Mouse (Mus musculus): ENCODE measurements around the gene Stx8. TPM values are rescaled to one million over a fixed set of nuclear protein-coding genes. Genes with fewer than 3 reads are reported as not detected.

Stx8 gene
- polyA plus RNA-seq, 1 experiment from 2014 or later: 59.2 TPM

DNA sequence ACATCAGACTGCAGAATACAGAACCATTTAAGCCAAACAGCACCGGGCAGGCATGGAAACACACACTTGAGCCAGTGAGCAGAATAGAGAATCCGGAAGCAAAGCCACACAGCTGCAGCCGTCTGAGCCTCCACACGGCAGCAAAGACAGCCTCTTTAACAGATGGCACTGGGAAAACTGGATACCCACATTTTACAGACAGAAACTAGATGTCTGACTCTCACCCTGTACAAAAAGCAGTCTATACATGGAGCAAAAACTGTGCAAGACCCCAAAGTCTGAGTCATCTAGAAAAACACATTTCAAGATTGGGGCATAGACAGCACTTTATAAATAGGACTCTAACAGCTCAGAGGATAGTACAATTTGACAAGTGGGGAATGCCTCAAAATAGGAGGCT is 25.2 kb downstream of the Stx8 start:
- Histone ChIP-seq H3K9me3 (no peaks in the 10 kb centered on the region), H3K9ac (no peak overlapping the region), H3K27ac (no peak overlapping the region), H3K4me3 (no peak overlapping the region), H3K4me1 (no peaks in the 10 kb centered on the region), H3K27me3 (no peaks in the 10 kb centered on the region), H3K36me3 (0 out of 2 replicates have a peak, but pooled peaks cover 4% of the 10 kb centered on the region), H3K4me2 (replicated peaks) (no peak overlapping the region)
- WGBS: 76% methylated on average over 4 of the region's 4 CpGs
- no peak for ATAC-seq (ENCODE audit: insufficient number of reproducible peaks, insufficient read depth, low FRiP score, low TSS enrichment)

GRCm38 (mm10) chr11:67995965-67996364 is 30.0 kb downstream of the Stx8 start:
- WGBS: 67% methylated on average over 4 of the region's 4 CpGs
- ATAC-seq (ENCODE audit: insufficient number of reproducible peaks, insufficient read depth, low FRiP score, low TSS enrichment): peak; percentile 60; the same call in 1 of the 2 replicates
- Histone ChIP-seq H3K9ac (no peak overlapping the region), H3K4me3 (no peak overlapping the region), H3K27me3 (no peaks in the 10 kb centered on the region), H3K4me1 (no peaks in the 10 kb centered on the region), H3K9me3 (no peaks in the 10 kb centered on the region), H3K36me3 (no peaks in the 10 kb centered on the region), H3K27ac (no peak overlapping the region), H3K4me2 (replicated peaks) (no peak overlapping the region)

DNA sequence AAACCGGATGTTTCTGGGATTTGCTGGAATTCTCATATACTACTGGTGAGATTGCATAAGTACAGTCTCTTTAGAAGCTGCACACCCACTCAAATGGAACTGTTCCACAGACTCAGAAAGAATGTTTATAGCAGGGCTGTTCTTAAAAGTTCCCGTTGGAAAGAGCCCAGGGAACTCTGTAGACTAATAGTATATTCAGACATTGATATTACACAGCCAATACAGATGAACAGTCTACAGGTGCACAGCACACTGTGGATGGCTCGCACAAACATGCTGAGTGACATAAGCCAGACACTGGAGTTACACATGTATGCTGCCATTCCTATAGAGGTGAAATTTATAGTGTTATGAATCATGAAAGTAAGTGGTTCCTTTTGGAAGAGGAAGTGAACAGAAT is 32.9 kb downstream of the Stx8 start:
- 86% methylated on average over 3 of the region's 3 CpGs for WGBS
- Histone ChIP-seq H3K4me1 (no peaks in the 10 kb centered on the region), H3K9ac (no peak overlapping the region), H3K27me3 (no peaks in the 10 kb centered on the region), H3K4me2 (replicated peaks) (no peak overlapping the region), H3K27ac (no peak overlapping the region), H3K4me3 (no peak overlapping the region), H3K36me3 (no peaks in the 10 kb centered on the region), H3K9me3 (no peaks in the 10 kb centered on the region)
- ATAC-seq (ENCODE audit: insufficient number of reproducible peaks, insufficient read depth, low FRiP score, low TSS enrichment): no peak

- H3K27me3 ChIP-seq: no peaks in the 10 kb centered on the region
- no peak for ATAC-seq (ENCODE audit: insufficient number of reproducible peaks, insufficient read depth, low FRiP score, low TSS enrichment)
- no peak overlapping the region for H3K9ac ChIP-seq
Observed at GRCm38 (mm10) chr11:67999629-68000028, 33.6 kb downstream of the Stx8 start.

GRCm38 (mm10) chr11:68004191-68004590 is 38.2 kb downstream of the Stx8 start:
- ATAC-seq (ENCODE audit: insufficient number of reproducible peaks, insufficient read depth, low FRiP score, low TSS enrichment): no peak
- 20% methylated on average over 6 of the region's 6 CpGs for WGBS
- Histone ChIP-seq H3K27ac (no peak overlapping the region), H3K27me3 (no peaks in the 10 kb centered on the region), H3K4me1 (peaks cover 22% of the 10 kb centered on the region), H3K4me3 (no peak overlapping the region), H3K36me3 (no peaks in the 10 kb centered on the region), H3K9ac (no peak overlapping the region), H3K4me2 (replicated peaks) (no peak overlapping the region), H3K9me3 (no peaks in the 10 kb centered on the region)

More at GRCm38 (mm10) chr11:67999629-68000028, 33.6 kb downstream of the Stx8 start:
- 78% methylated on average over 5 of the region's 5 CpGs for WGBS
- Histone ChIP-seq H3K4me2 (replicated peaks) (no peak overlapping the region), H3K4me1 (no peaks in the 10 kb centered on the region), H3K36me3 (no peaks in the 10 kb centered on the region), H3K9me3 (no peaks in the 10 kb centered on the region), H3K27ac (no peak overlapping the region), H3K4me3 (no peak overlapping the region)

DNA sequence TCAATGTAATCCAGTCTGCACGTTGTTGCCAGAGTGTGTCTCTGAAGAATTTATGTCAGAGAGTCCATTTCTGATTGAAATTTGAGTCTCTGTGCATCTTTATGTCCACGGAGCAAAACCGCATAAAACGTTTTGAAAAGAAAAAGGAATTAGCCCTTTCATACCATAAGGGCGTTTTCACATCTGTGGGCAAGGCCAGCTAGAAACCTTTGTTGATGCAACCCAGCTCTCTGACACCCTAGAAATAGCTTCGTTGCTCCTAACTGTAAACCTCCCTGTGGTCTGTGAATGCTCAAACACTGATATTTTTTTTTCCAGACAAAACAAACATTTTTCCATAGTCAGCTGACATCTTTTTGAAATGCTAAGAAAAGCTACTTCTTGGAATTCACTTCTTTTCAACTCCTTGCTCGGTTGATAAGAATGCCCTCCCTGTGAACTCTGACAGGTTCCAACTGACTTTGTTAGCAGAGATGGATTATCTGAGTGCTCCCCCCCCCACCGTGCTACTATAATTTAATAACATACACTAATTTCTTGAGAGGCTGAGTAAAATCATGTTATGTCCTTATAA is 40.3 kb downstream of the Stx8 start:
- Histone ChIP-seq H3K9me3 (no peaks in the 10 kb centered on the region), H3K4me1 (peaks cover 22% of the 10 kb centered on the region), H3K9ac (no peak overlapping the region), H3K36me3 (no peaks in the 10 kb centered on the region), H3K4me2 (replicated peaks) (no peak overlapping the region), H3K27me3 (no peaks in the 10 kb centered on the region), H3K4me3 (no peak overlapping the region), H3K27ac (0 out of 2 replicates have a peak overlapping the region, but pooled peaks have one; percentile 30)
- ATAC-seq (ENCODE audit: insufficient number of reproducible peaks, insufficient read depth, low FRiP score, low TSS enrichment): no peak
- WGBS: 28% methylated on average over 8 of the region's 8 CpGs

DNA sequence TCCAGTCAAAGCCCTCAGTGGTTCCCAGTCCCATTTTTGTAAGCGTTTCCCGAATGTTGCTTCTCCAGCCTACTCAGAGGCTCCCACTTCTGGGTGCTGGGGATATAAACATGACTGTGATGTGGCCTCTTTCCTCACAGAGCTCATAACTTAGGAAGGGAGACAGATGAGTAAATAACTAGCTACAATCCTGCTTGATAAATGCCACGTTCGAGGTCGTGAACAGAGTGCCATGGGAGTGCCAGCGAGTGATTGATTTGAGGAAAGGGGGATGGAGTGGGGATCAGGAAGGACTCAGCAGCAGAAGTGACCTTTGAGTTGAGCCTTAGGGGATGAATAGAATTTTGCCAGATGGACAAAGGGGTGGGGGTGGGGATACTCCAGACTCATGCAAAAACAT is 41.7 kb downstream of the Stx8 start:
- H3K4me3 ChIP-seq: no peak overlapping the region
- peaks cover 22% of the 10 kb centered on the region for H3K4me1 ChIP-seq
- H3K9ac ChIP-seq: no peak overlapping the region
- no peaks in the 10 kb centered on the region for H3K27me3 ChIP-seq
- no peaks in the 10 kb centered on the region for H3K36me3 ChIP-seq
- H3K27ac ChIP-seq: 0 out of 2 replicates have a peak overlapping the region, but pooled peaks have one; percentile 13
- ATAC-seq (ENCODE audit: insufficient number of reproducible peaks, insufficient read depth, low FRiP score, low TSS enrichment): no peak
- no peaks in the 10 kb centered on the region for H3K9me3 ChIP-seq
- 48% methylated on average over 6 of the region's 6 CpGs for WGBS
- H3K4me2 ChIP-seq (replicated peaks): no peak overlapping the region

DNA sequence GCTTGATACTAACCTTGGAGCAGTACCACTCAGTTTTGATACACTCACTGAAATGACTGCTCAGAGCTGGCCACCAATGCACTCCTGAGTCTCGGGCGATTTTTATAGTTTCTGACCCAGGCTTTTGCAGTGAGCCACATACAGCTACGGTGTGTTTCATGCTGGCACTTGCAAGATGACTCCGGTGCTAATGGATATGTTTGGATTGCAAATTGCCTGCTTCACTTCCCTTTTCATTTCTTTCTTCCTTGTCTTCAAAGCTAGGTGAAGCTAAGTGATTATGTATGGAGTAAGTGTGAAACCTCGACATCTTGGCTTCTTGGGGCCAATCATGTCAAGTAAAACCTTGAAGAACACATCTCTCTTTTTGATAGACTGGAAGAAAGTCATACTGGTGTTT is 43.4 kb downstream of the Stx8 start:
- H3K4me1 ChIP-seq: peaks cover 22% of the 10 kb centered on the region
- no peak overlapping the region for H3K27ac ChIP-seq
- H3K36me3 ChIP-seq: no peaks in the 10 kb centered on the region
- no peak overlapping the region for H3K9ac ChIP-seq
- ATAC-seq (ENCODE audit: insufficient number of reproducible peaks, insufficient read depth, low FRiP score, low TSS enrichment): no peak
- no peaks in the 10 kb centered on the region for H3K9me3 ChIP-seq
- H3K4me2 ChIP-seq (replicated peaks): no peak overlapping the region
- 71% methylated on average over 5 of the region's 5 CpGs for WGBS
- H3K27me3 ChIP-seq: no peaks in the 10 kb centered on the region
- H3K4me3 ChIP-seq: no peak overlapping the region

- ATAC-seq (ENCODE audit: insufficient number of reproducible peaks, insufficient read depth, low FRiP score, low TSS enrichment): no peak
- Histone ChIP-seq H3K36me3 (no peaks in the 10 kb centered on the region), H3K27me3 (no peaks in the 10 kb centered on the region), H3K9ac (no peak overlapping the region), H3K4me3 (no peak overlapping the region), H3K9me3 (no peaks in the 10 kb centered on the region), H3K27ac (no peak overlapping the region), H3K4me1 (peaks cover 4% of the 10 kb centered on the region), H3K4me2 (replicated peaks) (no peak overlapping the region)
- WGBS: 74% methylated on average over 7 of the region's 7 CpGs
Observed at GRCm38 (mm10) chr11:68012207-68012606, 46.2 kb downstream of the Stx8 start.

- no peaks in the 10 kb centered on the region for H3K9me3 ChIP-seq
- no peak overlapping the region for H3K4me3 ChIP-seq
- H3K9ac ChIP-seq: no peak overlapping the region
- H3K27ac ChIP-seq: no peak overlapping the region
- no peaks in the 10 kb centered on the region for H3K36me3 ChIP-seq
- WGBS: 80% methylated on average over 8 of the region's 8 CpGs
- no peak for ATAC-seq (ENCODE audit: insufficient number of reproducible peaks, insufficient read depth, low FRiP score, low TSS enrichment)
- H3K27me3 ChIP-seq: no peaks in the 10 kb centered on the region
- H3K4me2 ChIP-seq (replicated peaks): no peak overlapping the region
- H3K4me1 ChIP-seq: 0 out of 2 replicates have a peak, but pooled peaks cover 5% of the 10 kb centered on the region
Observed at GRCm38 (mm10) chr11:68018191-68018590, 52.2 kb downstream of the Stx8 start.

DNA sequence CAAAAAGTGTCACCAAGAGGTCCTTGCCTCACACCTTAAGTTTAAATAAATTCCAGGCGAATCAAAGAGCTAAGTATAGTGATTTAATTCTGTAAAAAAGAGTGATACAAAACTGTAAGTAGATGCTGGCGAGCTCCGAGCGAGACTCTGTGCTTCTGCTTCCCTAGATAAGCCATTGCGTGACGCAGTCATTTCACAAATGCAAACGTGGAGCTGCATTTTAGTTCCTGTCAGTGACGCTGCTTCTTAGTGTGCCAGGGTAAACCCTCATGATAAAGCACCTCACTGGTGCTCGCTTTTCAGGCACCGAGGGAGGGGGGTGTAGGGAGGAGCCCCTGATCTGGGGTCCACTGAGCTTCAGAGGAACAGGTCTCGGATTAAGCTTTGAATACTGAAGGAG is 53.2 kb downstream of the Stx8 start:
- Histone ChIP-seq H3K4me1 (0 out of 2 replicates have a peak, but pooled peaks cover 11% of the 10 kb centered on the region), H3K9me3 (no peaks in the 10 kb centered on the region), H3K27me3 (no peaks in the 10 kb centered on the region), H3K4me2 (replicated peaks) (no peak overlapping the region), H3K36me3 (no peaks in the 10 kb centered on the region), H3K27ac (no peak overlapping the region), H3K4me3 (no peak overlapping the region), H3K9ac (no peak overlapping the region)
- no peak for ATAC-seq (ENCODE audit: insufficient number of reproducible peaks, insufficient read depth, low FRiP score, low TSS enrichment)
- WGBS: 80% methylated on average over 11 of the region's 11 CpGs

DNA sequence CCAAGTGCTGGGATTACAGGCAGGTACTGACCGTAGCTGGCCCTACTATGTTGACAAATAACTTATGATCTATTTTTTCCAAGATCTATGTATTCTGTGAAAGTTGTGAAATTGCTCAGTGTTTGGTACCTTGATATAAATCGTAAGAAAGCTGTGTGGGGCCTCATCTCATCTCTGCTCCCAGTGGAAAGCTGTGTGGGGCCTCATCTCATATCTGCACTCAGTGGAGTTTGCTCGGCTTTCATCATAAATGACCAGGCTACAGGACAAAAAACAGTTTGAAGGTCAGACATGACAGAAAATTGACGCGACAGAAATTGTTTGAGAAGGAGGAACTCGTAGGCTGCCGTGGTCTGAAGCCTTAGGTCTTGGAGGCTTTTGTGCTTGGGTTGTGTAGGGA is 56.0 kb downstream of the Stx8 start:
- ATAC-seq (ENCODE audit: insufficient number of reproducible peaks, insufficient read depth, low FRiP score, low TSS enrichment): no peak
- 92% methylated on average over 7 of the region's 7 CpGs for WGBS
- Histone ChIP-seq H3K27ac (no peak overlapping the region), H3K4me3 (no peak overlapping the region), H3K9ac (no peak overlapping the region), H3K36me3 (no peaks in the 10 kb centered on the region), H3K9me3 (no peaks in the 10 kb centered on the region), H3K4me1 (0 out of 2 replicates have a peak, but pooled peaks cover 11% of the 10 kb centered on the region), H3K4me2 (replicated peaks) (no peak overlapping the region), H3K27me3 (no peaks in the 10 kb centered on the region)
